Comparison of ENCODE assay signal across 28 mouse cellular contexts in the genomic region with DNA sequence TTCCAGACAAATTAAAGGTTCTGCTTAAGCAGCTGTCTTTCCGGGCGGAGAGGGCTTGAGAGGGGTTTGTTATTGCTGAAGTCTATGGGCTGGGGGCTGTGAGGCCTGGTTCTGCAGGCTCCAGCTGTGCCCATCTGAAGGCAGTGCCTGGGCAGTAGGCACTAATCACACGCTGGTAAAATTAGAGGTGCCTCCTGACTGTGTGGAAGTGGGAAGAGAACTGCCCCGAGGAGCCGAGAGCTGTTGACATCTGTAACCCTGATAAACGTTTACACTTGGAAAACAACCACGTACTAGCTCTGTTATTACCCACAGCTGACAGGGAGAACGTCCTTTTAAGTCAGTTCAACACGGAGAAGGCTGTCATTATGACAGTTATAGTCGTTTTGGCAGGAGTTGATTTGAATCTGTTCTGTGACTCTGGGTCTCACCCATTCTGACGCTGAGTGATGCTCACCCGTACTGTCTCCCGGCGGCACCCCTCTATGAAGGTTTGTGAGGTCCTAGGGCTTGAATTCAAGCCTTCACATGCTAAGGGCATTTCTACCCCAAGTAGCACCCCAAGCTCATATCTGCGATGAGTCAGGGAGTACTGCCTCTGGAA. TPM values are rescaled to one million over a fixed set of nuclear protein-coding genes. Genes with fewer than 3 reads are reported as not detected.
DNase-seq lines count a peak whose midpoint lies in the region; ATAC-seq lines count a peak whose summit lies in the region.
"Had no signal": no experiment of that assay in that cellular context is flagged by ENCODE, and none has a peak within 500 bp of the region (broad histone marks: within the 10 kb centered on the region; RNA-seq: fewer than 3 reads in every experiment).

No protein-coding gene starts in this region.

- no peaks in the 10 kb centered on the region for H3K4me1 ChIP-seq in forebrain, embryonic 16.5 days (replicated peaks; ENCODE audit: control insufficient read depth, insufficient read depth, low read length)
- H3K4me1 ChIP-seq in forebrain, embryonic 12.5 days: no peaks in the 10 kb centered on the region
- H3K4me1 ChIP-seq in heart, embryonic 13.5 days: peaks cover 10% of the 10 kb centered on the region
- no peaks in the 10 kb centered on the region; the same call in 1 of the 2 replicates for H3K4me1 ChIP-seq in embryonic facial prominence, embryonic 15.5 days
- H3K4me1 ChIP-seq: embryonic facial prominence, embryonic 13.5 days; hindbrain, embryonic 10.5 days; hindbrain, embryonic 15.5 days had no signal

- no peaks in the 10 kb centered on the region for H3K27me3 ChIP-seq in forebrain, embryonic 16.5 days (replicated peaks; ENCODE audit: control insufficient read depth, insufficient read depth, low read length)
- no peaks in the 10 kb centered on the region for H3K27me3 ChIP-seq in forebrain, embryonic 12.5 days
- H3K27me3 ChIP-seq in heart, embryonic 13.5 days (replicated peaks): no peaks in the 10 kb centered on the region
- H3K27me3 ChIP-seq in embryonic facial prominence, embryonic 15.5 days: no peaks in the 10 kb centered on the region
- H3K27me3 ChIP-seq: embryonic facial prominence, embryonic 13.5 days; hindbrain, embryonic 15.5 days had no signal

- DNase-seq in heart, postnatal 25 days (ENCODE audit: low spot score): no peak
- DNase-seq in heart, postnatal 4 days: peak; percentile 10
- no peak for DNase-seq in kidney, postnatal 10 days
- DNase-seq: cerebellum, adult 11 months; cerebellum, adult 9-10 months; cerebellum, postnatal 36 days; embryo, embryonic 11 days; gastrocnemius, adult 2 months; gastrocnemius, postnatal 36 days; kidney, adult 11 months; kidney, postnatal 25 days; liver; lung, adult 2 months; lung, postnatal 10 days; midbrain, embryonic 14.5 days; thymus, adult 2 months; thymus, postnatal 36 days had no signal

- intact Hi-C loops in heart, postnatal 25 days (cut with DNase I): no loop called here

- no peaks in the 10 kb centered on the region for H3K9me3 ChIP-seq in forebrain, embryonic 16.5 days (ENCODE audit: control insufficient read depth, low read length)
- no peaks in the 10 kb centered on the region for H3K9me3 ChIP-seq in forebrain, embryonic 12.5 days
- H3K9me3 ChIP-seq in heart, embryonic 13.5 days: no peaks in the 10 kb centered on the region
- H3K9me3 ChIP-seq in embryonic facial prominence, embryonic 15.5 days (replicated peaks): no peaks in the 10 kb centered on the region
- H3K9me3 ChIP-seq: embryonic facial prominence, embryonic 13.5 days; hindbrain, embryonic 10.5 days; hindbrain, embryonic 15.5 days had no signal

- 0 out of 2 replicates have a peak, but pooled peaks cover 3% of the 10 kb centered on the region for H3K36me3 ChIP-seq in forebrain, embryonic 16.5 days (ENCODE audit: control insufficient read depth, insufficient read depth)
- no peaks in the 10 kb centered on the region; the same call in 1 of the 2 replicates for H3K36me3 ChIP-seq in forebrain, embryonic 12.5 days (replicated peaks)
- H3K36me3 ChIP-seq in heart, embryonic 13.5 days: peaks cover 3% of the 10 kb centered on the region; the same call in 1 of the 2 replicates
- no peaks in the 10 kb centered on the region for H3K36me3 ChIP-seq in embryonic facial prominence, embryonic 15.5 days
- H3K36me3 ChIP-seq: hindbrain, embryonic 10.5 days had no signal

- ATAC-seq in forebrain, embryonic 16.5 days: peak; percentile 50
- no peak for ATAC-seq in forebrain, embryonic 12.5 days (ENCODE audit: low FRiP score)
- no peak for ATAC-seq in heart, embryonic 13.5 days (ENCODE audit: extremely low read depth, insufficient number of reproducible peaks, low FRiP score, low TSS enrichment)
- peak; percentile 67 for ATAC-seq in embryonic facial prominence, embryonic 15.5 days (ENCODE audit: insufficient number of reproducible peaks, low FRiP score, low TSS enrichment, low read depth)
- ATAC-seq: CD4-positive, CD25-positive, alpha-beta regulatory T cell, adult 4 months; forebrain, embryonic 14.5 days; inflammation-experienced regulatory T-cells, adult 6 months had no signal

- no peak overlapping the region for H3K4me3 ChIP-seq in forebrain, embryonic 16.5 days (replicated peaks; ENCODE audit: low read length)
- H3K4me3 ChIP-seq in forebrain, embryonic 12.5 days (replicated peaks): no peak overlapping the region
- H3K4me3 ChIP-seq in heart, embryonic 13.5 days: no peak overlapping the region
- H3K4me3 ChIP-seq in embryonic facial prominence, embryonic 15.5 days (replicated peaks): no peak overlapping the region
- H3K4me3 ChIP-seq: embryonic facial prominence, embryonic 13.5 days; gastrocnemius, adult 2 months; hindbrain, embryonic 10.5 days; hindbrain, embryonic 15.5 days had no signal

- no peak overlapping the region for H3K27ac ChIP-seq in forebrain, embryonic 16.5 days (ENCODE audit: low read length)
- H3K27ac ChIP-seq in forebrain, embryonic 12.5 days: no peak overlapping the region
- no peak overlapping the region for H3K27ac ChIP-seq in heart, embryonic 13.5 days (replicated peaks)
- no peak overlapping the region for H3K27ac ChIP-seq in embryonic facial prominence, embryonic 15.5 days (replicated peaks)
- H3K27ac ChIP-seq: embryonic facial prominence, embryonic 13.5 days; gastrocnemius, adult 2 months; hindbrain, embryonic 10.5 days; hindbrain, embryonic 15.5 days; liver, embryonic 14.5 days had no signal

- H3K4me2 ChIP-seq in forebrain, embryonic 16.5 days (ENCODE audit: low read length): no peak overlapping the region
- no peak overlapping the region for H3K4me2 ChIP-seq in forebrain, embryonic 12.5 days
- peak overlapping the region; percentile 24; the same call in 1 of the 2 replicates for H3K4me2 ChIP-seq in heart, embryonic 13.5 days
- no peak overlapping the region for H3K4me2 ChIP-seq in embryonic facial prominence, embryonic 15.5 days (replicated peaks)
- H3K4me2 ChIP-seq: embryonic facial prominence, embryonic 13.5 days; hindbrain, embryonic 15.5 days had no signal

- no peak overlapping the region for H3K9ac ChIP-seq in forebrain, embryonic 16.5 days (replicated peaks; ENCODE audit: low read depth, low read length)
- no peak overlapping the region for H3K9ac ChIP-seq in forebrain, embryonic 12.5 days
- H3K9ac ChIP-seq in heart, embryonic 13.5 days: peak overlapping the region; percentile 11; the same call in 1 of the 2 replicates
- H3K9ac ChIP-seq in embryonic facial prominence, embryonic 15.5 days: no peak overlapping the region
- H3K9ac ChIP-seq: embryonic facial prominence, embryonic 13.5 days; hindbrain, embryonic 15.5 days; liver, embryonic 14.5 days had no signal

- 76% methylated on average over 15 of the region's 15 CpGs for WGBS in forebrain, embryonic 16.5 days
- 76% methylated on average over 15 of the region's 15 CpGs for WGBS in forebrain, embryonic 12.5 days
- WGBS in heart, embryonic 13.5 days: 47% methylated on average over 15 of the region's 15 CpGs
- WGBS in embryonic facial prominence, embryonic 15.5 days: 55% methylated on average over 15 of the region's 15 CpGs

RNA-seq across cellular contexts. Expression of a gene that starts 40.5 kb away (rescaled TPM):
- 1.4 and 3.0 TPM in 2 replicates for polyA plus RNA-seq in forebrain, embryonic 16.5 days (2015; fragmentation: Nextera tagmentation; extraction: Ambion mirVana)
- polyA plus RNA-seq in forebrain, embryonic 12.5 days (2016; fragmentation: Nextera tagmentation; extraction: Ambion mirVana): 1.6 and 2.7 TPM in 2 replicates
- 1.3 TPM in 2 replicates for polyA plus RNA-seq in heart, embryonic 13.5 days (2015; fragmentation: Nextera tagmentation; extraction: Ambion mirVana)
- 1 to 10 TPM; 1.4 to 1.7 TPM for total RNA-seq in heart, postnatal 25 days (2021)
- 2.1 and 2.2 TPM in 2 replicates for polyA plus RNA-seq in embryonic facial prominence, embryonic 15.5 days (2015; fragmentation: Nextera tagmentation; extraction: Ambion mirVana)
- 1 to 10 TPM; 2.3 to 2.5 TPM for total RNA-seq in heart, postnatal 4 days (2021)

Comparison
In these comparisons a context has a peak if more than half of its experiments do, and no peak if none do; other contexts are left out.
1. ATAC-seq: peak in forebrain, embryonic 16.5 days (single experiment) and embryonic facial prominence, embryonic 15.5 days (single experiment); none in forebrain, embryonic 12.5 days (single experiment) and heart, embryonic 13.5 days (single experiment).